Mouse (Mus musculus) CD4-positive, CD25-positive, alpha-beta regulatory T cell, adult 4 months (primary cell): ENCODE results near the gene Nup188. TPM values are rescaled to one million over a fixed set of nuclear protein-coding genes. Genes with fewer than 3 reads are reported as not detected.
A peak's percentile ranks its signal among the peaks of the same experiment; 100 is the strongest.

Source experiments
- ATAC-seq: one replicate; pipeline ENCODE4 v1.8.0; 2017
- polyA plus RNA-seq, 2 experiments: library from polyadenylated mRNA; unstranded; fragments of 100-300 nt; shearing (Covaris generic); gene quantifications; one replicate each; pipeline ENCODE4 v1.2.1; 2017

Gene Nup188
- 10 to 100 TPM; 23.3 to 44.4 TPM for polyA plus RNA-seq

DNA sequence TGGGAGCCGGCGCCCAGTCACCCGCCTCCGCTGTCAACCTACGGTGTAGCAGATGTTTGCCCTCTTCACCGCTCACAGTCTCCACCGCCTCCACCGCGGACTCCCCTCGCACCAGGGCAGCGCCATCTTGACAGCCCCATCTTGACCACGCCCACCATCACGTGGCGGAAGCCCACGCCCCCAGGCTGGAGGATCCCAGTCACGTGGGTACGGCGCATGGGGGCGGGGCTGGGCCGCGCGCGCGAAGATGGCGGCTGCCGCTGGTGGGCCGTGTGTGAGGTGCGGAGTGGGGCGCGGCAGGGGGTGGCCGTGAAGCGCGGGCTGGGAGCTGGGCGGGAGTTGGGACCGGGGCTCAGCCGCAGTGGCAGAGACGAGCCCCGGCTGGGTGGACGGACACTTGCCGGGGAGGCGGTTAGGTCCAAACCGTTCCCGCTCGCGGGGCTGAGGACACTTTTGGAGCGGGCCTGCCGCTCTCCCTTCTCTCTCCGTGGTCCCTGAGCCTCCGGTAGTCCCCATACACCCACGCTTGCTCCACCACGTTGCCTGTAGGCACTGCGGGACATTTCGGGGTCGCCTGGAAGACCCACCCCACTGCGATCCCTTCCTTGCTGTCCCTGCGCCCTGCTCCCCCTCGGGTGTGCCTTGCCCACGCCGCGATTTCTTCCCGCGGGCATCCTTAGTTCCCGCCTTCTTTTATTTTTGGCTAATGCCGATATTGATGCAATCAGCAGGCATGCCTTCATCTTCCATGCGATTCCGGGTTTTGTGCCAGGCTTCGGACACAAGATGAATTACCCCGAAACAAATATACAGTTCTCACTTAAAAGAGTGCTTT, at the start of gene Nup188, which contains the start of gene Dolk:
Gene Nup188, plus strand, starts transcription at position 206 of the 835 bp plus-strand sequence.
Gene Dolk, minus strand, starts transcription at position 143 of the 835 bp plus-strand sequence.
- ATAC-seq = peak; percentile 96

DNA sequence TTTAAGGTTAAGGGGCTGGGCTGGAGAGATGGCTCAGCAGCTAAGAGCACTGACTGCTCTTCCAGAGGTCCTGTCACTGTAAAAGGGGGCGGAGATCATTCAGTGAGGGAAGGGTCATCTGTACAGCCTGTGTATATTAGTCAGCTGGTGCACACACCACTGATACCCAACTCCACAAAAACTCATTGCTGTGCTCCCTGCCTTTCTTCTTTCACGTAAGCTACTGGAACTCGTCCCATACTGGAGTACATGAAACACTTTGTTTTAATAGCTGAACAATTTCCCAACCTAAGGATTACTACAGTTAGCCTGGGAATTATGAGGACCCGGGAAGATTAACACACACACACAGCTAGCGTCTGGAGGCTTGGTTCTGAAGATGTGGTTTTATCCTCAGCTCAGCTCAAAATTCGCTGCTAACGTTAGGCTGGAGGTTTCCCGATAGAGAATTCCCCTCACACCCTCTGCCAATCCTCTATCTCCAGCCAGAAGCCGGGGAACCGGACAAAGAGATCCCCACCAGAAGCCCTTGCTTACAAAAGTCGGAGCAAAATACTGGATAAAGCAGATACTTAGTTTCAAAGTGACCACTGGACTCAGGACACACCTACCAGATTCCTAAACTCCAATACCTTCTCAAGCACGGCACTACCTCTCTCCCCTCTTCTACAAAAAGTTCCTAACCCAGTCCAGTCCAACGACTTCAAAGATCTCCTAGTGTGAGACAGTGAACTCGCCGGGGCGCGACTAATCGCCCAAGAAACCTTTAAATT, 49.6 kb upstream of the Nup188 start:
- ATAC-seq = no peak

DNA sequence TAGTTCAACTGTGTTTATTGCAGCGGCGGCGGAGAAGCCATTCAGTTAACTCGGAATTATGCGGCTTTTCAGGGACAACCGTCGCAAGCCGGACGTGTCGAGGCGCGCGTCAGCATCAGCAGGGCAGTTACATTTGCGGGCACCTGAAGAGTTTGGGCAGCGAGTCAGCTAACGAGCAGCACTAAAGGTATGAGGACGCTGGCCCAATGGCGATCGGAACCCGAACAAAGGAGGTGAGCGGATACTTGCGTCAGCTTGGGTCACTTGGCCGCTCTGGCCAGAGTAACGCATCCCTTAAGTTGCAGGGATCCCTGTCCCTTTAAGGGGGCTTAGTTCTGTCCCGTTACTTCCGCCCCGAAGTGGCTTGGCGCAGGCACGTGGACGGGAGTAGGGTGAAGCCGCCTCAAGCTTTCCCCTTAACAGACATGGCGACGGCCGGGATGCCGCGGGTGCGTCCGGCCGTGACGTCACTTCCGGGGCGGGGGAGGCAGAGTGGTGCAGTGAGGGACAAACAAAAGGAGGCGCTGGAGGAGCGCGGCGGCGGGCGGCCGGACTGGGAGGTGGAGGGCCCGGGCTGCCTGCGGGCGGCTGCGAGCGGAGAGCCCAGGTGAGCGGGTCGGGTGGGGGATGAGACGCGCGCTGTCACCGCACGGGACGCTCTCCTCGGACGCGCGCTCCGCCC, 48.9 kb upstream of the Nup188 start, which contains the start of gene Lrrc8a:
Gene Lrrc8a, plus strand, starts transcription at position 517 of the 682 bp plus-strand sequence.
- peak; percentile 96 for ATAC-seq

DNA sequence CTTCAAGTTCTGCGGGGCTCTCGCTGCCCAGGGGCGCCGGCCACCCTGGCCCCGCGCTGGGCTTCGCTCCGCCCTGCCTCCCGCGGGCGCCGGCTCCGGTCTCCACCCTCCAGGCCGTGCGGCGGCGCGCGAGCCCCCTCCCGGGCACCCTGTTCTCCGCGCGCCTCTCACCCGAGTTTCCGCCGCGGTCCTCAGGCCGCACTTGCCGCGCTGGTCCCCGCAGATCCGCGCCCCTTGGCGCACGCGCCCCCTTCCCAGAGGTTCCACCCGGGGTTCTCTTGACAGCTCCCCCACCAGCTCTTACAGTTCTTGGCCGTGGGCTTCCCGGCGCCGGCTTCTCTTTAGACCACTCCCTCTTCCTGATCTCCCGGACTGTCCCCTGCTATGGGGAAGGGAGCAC, 48.3 kb upstream of the Nup188 start:
- peak; percentile 35 for ATAC-seq

DNA sequence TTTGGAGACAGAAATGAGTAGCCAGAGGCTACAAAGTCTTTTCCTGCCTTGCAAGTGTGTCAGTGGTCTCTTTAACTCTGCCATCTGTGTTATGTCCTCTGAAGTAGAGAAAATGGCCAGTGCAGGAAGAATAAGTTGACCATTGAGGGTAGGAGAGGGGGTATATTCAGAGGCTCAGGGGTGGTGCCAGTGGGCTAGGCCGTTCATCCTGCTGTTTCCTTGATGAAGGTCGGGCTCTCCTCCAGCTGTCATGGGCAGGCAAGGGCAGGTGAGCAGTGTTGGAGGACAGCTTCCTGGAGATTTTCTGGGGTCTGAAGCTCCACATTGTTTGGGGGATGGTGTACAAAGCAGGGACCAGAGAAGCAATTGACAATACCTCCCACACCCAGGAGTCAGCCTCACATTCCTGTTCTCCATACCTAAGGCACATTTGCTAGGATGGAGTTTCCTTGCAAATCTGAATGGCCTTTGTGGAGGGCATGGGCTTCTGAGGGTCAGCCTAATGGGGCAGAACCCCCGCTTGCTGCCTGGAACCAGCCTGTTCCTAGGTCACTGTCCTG, 47.2 kb upstream of the Nup188 start:
- no peak for ATAC-seq

DNA sequence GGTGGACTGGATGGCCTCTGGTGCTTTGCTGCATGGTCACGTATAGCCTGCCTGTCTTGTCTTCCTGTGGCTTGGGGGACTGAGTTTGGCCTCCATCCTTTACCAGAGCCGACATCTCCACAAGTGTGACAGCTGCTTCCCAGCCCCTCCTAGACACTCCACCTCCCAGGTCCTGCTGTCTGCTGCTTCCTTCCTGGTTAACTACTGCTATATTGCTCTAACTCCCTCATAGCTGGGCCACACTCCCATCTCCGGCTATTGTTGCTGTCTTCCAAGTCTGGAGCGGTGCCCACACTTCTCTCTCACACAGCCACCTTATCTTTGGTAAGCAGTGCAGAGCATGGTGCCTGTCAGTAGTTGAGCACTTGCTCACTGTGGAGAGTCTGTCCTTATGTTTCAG, 46.4 kb upstream of the Nup188 start:
- ATAC-seq = no peak

DNA sequence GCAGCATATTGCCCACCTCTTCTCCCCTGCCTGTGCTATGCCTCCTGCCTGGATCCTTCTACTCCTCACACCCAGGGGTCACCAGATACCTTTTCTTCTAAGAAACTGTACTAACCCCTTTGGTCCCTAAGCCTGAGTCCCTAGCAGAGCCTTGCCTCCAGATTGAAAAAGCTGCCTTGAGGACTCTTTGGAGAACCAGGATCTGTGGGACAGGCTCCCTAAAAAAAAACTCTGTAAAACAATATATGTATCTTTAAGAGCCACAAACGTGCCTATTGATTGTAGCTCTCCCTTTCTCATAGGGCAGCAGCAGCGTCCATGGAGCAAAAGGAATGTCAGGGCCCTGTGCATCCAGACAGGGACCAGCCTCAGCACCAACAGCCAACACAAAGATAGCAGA, 45.9 kb upstream of the Nup188 start, which contains the start of gene Gm28035:
Gene Gm28035, plus strand, starts transcription at position 301 of the 400 bp plus-strand sequence.
- ATAC-seq = no peak

DNA sequence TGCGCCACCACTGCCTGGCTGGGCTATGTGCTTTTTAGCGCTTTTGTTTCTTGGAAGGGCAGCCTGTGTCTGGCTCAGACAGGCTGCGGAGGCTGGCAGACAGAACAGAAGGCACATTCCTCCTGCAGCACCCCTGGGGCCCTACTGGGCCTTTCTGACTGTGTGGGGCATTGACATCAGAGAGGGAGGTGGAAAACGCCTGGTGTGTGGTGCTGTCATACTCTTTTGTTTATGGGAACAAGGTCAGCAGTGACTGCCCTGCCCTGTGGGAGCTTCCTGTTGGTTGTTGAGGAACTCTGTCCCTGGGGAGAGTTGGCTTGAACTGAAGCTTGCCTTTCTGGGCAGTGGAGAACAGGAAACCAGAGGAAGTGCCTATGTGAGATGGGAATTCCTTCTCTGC, 43.7 kb upstream of the Nup188 start:
- no peak for ATAC-seq

DNA sequence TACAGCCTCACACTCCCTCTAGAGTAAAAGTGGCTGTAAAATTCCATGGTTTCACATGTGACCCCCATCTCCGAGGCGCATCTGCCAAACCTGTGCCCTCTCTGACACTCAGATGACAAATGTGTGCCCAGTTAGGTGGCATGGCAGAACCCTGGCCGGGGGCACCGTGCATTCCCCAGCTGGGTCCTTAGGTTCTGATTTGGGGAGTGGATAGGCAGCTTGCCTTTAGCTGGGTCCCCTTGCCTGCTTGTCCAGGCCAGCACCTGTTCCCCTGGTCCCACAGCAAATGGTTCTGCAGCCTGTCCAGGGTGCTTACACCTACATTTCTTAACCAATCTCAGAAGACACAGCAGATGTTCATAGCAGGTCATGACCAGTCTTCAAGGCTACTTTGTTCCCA, 42.8 kb upstream of the Nup188 start:
- ATAC-seq = no peak

DNA sequence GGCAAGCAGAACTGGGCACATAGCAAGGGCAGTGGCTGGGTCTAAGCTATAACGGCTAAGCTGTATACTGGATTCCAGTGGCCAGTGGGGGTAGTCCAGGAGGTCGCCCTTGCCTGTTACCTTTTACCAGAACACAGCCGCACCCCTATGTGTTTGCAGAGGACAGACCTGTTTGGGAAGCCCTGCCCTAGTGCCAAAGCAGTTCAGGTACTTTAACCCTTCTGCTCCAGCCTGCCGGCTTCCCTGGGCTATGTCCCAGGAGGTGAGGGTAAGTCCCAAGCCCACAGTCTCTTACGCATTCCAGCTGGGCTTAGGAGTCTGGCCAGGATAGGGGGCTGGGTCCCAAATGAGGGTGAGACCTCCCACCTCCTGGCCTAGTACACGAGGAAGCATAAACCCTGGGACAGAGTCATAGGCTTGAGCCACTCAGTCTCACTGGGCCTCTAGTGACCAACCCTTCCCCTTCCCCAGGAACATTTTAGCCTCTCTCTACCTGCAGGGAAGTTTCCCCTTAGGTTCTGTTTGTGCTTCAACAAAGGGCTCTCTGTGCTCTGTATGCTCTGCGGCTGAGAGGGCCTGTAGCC, 41.5 kb upstream of the Nup188 start:
- no peak for ATAC-seq

DNA sequence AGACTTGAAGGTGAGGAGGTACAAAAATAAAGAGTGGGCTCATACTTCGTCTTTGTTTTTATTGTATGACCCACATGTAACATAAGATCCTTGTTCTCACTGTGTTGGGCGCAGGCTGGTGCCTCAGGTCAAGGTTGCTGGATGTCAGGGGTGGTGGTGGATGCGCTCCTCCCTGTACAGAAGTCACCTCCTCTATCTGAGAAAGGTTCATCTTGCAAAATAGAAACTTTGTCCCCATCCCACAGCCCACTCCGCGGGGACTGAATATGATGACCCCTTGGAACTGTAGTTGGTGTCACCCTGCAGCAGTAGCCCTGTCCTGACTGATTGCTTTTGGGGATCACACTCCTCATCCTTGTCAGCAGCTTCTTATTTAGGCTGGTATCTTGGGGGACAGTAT, 39.2 kb upstream of the Nup188 start:
- ATAC-seq = no peak

DNA sequence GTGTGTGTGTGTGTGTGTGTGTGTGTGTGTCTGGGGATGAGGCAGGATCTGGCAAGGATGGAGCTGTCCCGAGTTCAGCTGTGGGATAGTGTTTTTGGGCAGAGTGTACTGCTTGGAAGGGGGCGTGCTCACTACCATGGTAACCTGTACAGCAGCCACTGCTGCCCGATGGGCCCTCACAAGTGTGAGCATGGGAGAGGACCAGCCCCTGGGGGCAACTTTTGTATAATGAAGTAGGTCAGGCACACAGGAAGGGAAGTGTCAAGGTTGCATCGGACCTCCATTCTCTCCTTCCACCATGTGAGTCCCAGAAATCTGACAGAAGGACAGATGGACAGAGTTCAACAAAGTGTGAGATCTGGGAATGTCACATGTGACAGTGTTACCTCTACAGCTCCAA, 38.5 kb upstream of the Nup188 start:
- no peak for ATAC-seq

DNA sequence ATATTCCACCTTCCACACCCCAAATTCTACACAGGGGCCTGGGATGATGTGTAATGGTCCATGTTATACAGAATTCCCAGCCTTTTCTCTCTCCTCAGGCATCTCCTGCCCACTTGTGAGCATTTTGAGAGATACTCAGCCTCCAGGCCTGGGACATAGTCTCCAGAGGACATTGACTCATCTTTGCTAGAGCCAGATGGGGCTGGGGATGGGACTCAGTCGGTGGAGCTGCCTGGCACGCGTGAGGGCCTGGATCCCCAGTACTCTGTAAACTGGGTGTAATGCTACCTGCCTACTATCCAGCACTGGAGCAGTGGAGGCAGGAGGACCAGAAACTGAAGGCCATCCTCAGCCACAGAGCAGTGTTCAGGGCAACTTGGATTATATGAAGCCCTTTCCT, 37.0 kb upstream of the Nup188 start:
- no peak for ATAC-seq

DNA sequence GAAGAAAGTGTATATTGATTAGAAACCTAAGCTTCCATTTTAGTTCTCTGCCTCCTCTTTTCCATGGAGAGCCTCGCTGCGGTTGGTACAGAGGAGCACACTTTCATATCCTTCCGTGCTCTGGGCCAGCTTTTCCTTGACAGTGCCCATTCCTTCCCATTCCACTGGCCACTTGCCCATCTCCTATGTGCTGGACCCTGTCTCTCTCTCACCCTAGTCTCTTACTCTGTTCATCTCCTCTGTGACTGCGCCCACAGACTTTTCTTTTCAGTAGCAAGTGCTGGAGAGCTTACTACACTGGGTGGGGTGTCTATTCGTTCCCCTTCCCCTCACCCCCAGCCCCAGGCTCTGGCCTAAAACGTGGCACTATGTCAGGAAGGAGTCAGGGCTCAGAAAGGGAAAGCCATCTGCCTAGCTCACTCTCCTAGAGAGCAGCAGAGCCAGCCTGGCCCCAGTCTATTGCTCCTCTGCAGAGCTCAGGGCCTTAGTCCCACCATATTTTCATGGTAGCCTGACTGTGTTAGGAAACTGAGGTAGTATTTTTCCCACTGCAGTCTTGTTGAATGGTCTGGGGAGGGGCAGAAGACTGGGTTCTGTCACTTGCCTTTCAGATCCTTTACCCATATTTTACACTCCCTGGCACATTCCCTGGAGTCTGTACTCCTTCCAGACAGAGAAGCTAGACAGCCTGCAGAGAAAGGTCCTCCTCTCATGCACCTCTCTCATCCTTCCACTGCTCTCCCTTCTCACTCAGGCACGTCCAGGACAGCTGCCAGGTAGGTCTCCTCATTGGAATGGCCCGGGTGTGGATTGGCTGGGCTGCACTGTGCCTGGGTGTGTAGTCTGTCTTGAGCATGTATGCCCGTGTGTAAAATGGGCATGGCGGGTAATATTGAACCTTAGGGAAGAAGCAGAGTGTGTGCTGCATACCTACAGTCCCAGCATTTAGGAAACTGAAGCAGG, 35.8 kb upstream of the Nup188 start:
- no peak for ATAC-seq

DNA sequence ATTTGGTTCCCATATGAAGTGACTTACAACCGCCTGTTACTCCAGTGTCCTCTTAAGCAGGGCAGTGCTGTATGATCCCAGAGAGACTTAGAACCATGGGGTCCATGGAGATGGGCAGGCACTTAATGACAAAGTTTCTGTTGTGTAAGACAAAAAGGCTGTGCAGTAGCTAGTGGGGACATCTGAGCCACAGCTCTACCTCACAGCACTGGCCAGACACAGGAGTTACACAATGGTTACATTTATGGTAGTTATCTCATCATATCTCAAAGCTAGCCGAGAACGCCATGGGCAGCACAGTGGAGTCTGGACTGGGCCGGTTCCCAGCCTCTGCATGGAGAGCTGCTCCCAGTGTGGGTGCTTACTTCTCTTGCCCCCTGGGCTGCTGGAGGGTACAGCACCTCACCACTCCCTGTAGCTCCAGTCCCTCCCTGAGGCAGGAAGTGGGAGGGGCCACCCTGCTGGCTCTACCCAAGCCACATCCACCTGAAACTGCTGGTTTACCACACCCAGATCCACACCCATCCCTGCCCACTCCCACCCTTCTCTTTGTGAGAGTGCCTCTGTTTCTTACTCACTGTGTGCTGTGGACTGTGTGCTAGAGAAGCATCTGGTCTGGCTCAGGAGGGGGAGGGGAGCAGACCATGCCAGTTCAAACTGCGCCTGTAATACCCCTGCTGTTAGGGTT, 34.6 kb upstream of the Nup188 start:
- peak; percentile 93 for ATAC-seq

DNA sequence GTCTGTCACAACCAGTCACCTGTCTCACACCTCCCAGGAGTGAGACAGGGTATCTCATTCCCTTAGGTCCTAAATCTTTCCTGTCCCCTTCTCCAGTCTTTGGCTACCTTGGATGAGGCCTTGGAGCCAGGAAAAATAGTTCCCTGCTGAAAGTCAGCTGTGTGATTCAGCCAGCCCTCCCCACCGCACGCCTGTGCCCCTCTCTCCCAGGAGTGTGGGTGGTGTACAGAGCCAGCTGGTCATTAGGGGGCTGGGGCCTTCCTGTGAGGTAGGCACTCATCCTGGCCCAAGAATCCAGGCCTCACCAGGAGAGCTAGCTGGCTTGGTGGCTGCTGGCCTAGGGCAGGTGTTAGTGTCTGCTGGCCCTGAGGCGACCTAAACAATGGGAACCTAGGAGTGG, 33.7 kb upstream of the Nup188 start:
- ATAC-seq = no peak

DNA sequence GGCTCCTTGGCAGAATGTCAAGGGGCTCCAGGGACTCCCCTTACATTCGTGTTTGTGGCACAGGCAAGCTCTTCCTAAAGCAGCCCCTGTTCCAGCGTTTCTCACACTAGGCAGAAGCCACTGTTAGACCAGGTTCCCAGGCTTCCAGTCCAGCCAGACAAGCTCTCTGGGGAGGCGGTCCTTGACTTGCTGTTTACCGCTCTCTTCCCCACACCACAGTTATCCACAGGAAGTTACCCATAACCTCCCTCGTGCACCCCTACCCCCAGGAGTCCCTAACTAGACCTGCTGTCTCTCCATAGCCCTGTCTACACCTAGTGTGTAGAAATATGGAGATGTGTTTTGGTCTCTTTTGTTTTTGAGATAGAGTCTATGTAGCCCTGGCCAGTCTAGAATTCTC, 32.4 kb upstream of the Nup188 start:
- peak; percentile 48 for ATAC-seq

DNA sequence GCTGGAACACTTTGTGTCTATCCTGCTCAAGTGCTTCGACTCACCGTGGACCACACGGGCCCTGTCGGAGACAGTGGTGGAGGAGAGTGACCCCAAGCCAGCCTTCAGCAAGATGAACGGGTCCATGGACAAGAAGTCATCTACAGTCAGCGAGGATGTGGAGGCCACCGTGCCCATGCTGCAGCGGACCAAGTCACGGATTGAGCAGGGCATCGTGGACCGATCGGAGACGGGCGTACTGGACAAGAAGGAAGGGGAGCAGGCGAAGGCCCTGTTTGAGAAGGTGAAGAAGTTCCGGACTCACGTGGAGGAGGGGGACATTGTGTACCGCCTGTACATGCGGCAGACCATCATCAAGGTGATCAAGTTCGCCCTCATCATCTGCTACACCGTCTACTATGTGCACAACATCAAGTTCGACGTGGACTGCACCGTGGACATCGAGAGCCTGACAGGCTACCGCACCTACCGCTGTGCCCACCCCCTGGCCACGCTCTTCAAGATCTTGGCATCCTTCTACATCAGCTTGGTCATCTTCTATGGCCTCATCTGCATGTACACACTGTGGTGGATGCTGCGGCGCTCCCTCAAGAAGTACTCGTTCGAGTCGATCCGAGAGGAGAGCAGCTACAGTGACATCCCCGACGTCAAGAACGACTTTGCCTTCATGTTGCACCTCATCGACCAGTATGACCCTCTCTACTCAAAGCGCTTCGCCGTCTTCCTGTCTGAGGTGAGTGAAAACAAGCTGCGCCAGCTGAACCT, 30.4 kb upstream of the Nup188 start:
- no peak for ATAC-seq

DNA sequence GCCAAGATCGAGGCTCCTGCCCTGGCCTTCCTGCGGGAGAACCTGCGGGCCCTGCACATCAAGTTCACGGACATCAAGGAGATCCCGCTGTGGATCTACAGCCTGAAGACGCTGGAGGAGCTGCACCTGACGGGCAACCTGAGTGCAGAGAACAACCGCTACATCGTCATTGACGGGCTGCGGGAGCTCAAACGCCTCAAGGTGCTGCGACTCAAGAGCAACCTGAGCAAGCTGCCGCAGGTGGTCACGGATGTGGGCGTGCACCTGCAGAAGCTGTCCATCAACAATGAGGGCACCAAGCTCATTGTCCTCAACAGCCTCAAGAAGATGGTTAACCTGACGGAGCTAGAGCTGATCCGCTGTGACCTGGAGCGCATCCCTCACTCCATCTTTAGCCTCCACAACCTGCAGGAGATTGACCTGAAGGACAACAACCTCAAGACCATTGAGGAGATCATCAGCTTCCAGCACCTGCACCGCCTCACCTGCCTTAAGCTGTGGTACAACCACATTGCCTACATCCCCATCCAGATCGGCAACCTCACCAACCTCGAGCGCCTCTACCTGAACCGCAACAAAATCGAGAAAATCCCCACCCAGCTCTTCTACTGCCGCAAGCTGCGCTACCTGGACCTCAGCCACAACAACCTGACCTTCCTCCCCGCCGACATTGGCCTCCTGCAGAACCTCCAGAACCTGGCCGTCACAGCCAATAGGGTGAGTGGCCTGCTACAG, 29.4 kb upstream of the Nup188 start:
- no peak for ATAC-seq
